Mouse (Mus musculus) frontal cortex, postnatal 25 days (tissue): ENCODE data around the gene Pdcd10.

Experiments used
- DNase-seq, 2 experiments: peaks; one replicate each; pipeline ENCODE4 v3.0.0; 2022; ENCODE audit warnings: low spot score in 2 of 2

Gene Pdcd10

GRCm38 (mm10) chr3:75474657-75475056 is 82.0 kb downstream of the Pdcd10 start:
- DNase-seq: no peak

GRCm38 (mm10) chr3:75468154-75468553 is 88.5 kb downstream of the Pdcd10 start:
- DNase-seq: no peak
